Comparison of ENCODE assay signal across 17 mouse cellular contexts in genomic region chr11:86016242-86016641, GRCm38 (mm10).
"Had no signal": no experiment of that assay in that cellular context is flagged by ENCODE, and none has a peak within 500 bp of the region (broad histone marks: within the 10 kb centered on the region; RNA-seq: fewer than 3 reads in every experiment).

No protein-coding gene starts in this region.

- H3K36me3 ChIP-seq: intestine, embryonic 15.5 days; limb, embryonic 15.5 days; liver, embryonic 12.5 days; midbrain, embryonic 10.5 days had no signal

- H3K4me2 ChIP-seq: intestine, embryonic 15.5 days; limb, embryonic 15.5 days; liver, embryonic 12.5 days had no signal

- H3K27me3 ChIP-seq: intestine, embryonic 15.5 days; limb, embryonic 15.5 days; liver, embryonic 12.5 days had no signal

- ATAC-seq: hindbrain, postnatal 0 days; intestine, embryonic 15.5 days; liver, embryonic 12.5 days had no signal

- H3K4me1 ChIP-seq: intestine, embryonic 15.5 days; liver, embryonic 12.5 days had no signal

- H3K9ac ChIP-seq: intestine, embryonic 15.5 days; limb, embryonic 15.5 days; liver, embryonic 12.5 days had no signal

- H3K4me3 ChIP-seq: intestine, embryonic 15.5 days; layer of hippocampus, adult 2 months; left cerebral cortex, adult 2 months; limb, embryonic 15.5 days; liver, embryonic 12.5 days; midbrain, embryonic 10.5 days; myocyte had no signal

- H3K9me3 ChIP-seq: intestine, embryonic 15.5 days; limb, embryonic 15.5 days; liver, embryonic 12.5 days; midbrain, embryonic 10.5 days had no signal

- H3K27ac ChIP-seq: hindbrain, postnatal 0 days; intestine, embryonic 15.5 days; kidney, postnatal 0 days; layer of hippocampus, adult 2 months; left cerebral cortex, adult 2 months; limb, embryonic 15.5 days; liver, embryonic 12.5 days; midbrain, embryonic 10.5 days had no signal

- DNase-seq: kidney, adult 18-20 months; kidney, postnatal 4 days; lung, postnatal 10 days; lung, postnatal 4 days; midbrain, embryonic 14.5 days; spleen, adult 18-20 months; thymus, adult 18-20 months; thymus, postnatal 14 days had no signal
